Mouse (Mus musculus): ENCODE measurements around the gene Faap100. TPM values are rescaled to one million over a fixed set of nuclear protein-coding genes. Genes with fewer than 3 reads are reported as not detected.
A peak's percentile ranks its signal among the peaks of the same experiment; 100 is the strongest.

Gene Faap100
- total and polyA plus RNA-seq, 3 experiments: 7.7 to 17.7 (median 14.3) TPM

DNA sequence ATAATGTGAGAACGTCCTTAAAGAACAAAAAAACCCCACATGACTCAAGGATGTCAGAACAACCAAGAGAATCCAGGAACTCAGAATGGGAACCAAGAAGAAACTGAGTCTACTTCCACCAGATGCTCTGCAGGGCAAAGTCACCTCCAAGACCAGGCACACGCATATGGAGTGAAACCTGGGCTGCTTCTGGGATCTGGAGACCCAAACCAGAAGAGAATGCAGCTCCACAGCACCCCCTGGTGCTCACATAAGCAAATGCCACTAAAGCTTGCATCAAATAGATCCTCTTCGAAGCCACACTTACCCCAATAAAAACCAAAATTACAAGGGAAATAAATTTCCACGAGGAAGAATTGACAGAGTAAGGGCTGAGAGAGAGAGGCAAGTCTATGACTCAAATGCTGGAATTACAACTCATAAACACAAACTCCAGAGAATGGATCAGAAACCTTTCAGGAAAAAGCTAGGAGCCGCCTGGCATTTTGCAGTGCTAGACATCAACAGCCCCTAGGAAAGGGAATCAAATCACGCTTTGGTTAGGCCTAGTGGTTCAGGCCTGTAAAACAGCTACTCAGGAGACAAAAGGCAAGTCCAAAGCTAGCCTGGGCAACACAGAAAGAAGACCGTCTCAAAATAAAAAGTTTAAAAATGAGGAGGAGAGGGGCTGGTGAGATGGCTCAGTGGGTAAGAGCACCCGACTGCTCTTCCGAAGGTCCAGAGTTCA, 45.2 kb upstream of the Faap100 start:
- DNase-seq (ENCODE audit: extremely low read depth): peak; percentile 71
- in situ Hi-C loops (cut with MboI; ENCODE audit: low pct_ligation_motif_present, low pct_unique_long_range_greater_than_20kb, low sequenced_read_pairs): no loop called here
- no peak overlapping the region for H3K9ac ChIP-seq (ENCODE audit: insufficient read depth, low read depth)
- H3K79me2 ChIP-seq (replicated peaks; ENCODE audit: control insufficient read depth, extremely low read depth, insufficient read depth, poor library complexity, severe bottlenecking): peaks cover 17% of the 10 kb centered on the region
- dilution Hi-C loops (cut with MboI; ENCODE audit: extremely low pct_ligation_motif_present, extremely low pct_unique_long_range_greater_than_20kb, low sequenced_read_pairs): no loop called here
- H3K36me3 ChIP-seq (replicated peaks in 1 of 2; ENCODE audit: control insufficient read depth in 1 of 2, insufficient read depth in 1 of 2, low read length in 1 of 2): peaks cover 81 to 93% of the 10 kb centered on the region in 2 experiments
- H3K4me3 ChIP-seq (replicated peaks in 1 of 3; ENCODE audit: low read depth in 2 of 3, low read length in 2 of 3, poor library complexity in 1 of 3): no peak overlapping the region
- no peaks in the 10 kb centered on the region for H3K27me3 ChIP-seq (replicated peaks)
- no peak overlapping the region for H3K4me2 ChIP-seq (ENCODE audit: insufficient read depth, low read depth, poor library complexity, severe bottlenecking)
- H3K27ac ChIP-seq (ENCODE audit: insufficient read depth, low read depth): no peak overlapping the region
- TF ChIP-seq IRF4 (IDR thresholded peaks at IDR 0.05; ENCODE audit: low read depth, low read length): 0 out of 2 replicates have a peak, but pooled peaks have one; percentile 8
- TF ChIP-seq RAD21 (IDR thresholded peaks at IDR 0.05; ENCODE audit: low read depth, low read length): peak; percentile 57
- TF ChIP-seq CTCF (conservative IDR thresholded peaks at IDR 0.05 in 1 of 2, IDR thresholded peaks at IDR 0.05 in 1 of 2; ENCODE audit: low read depth in 2 of 2, low read length in 2 of 2): peak; percentile 85
- TF ChIP-seq RCOR1 (conservative IDR thresholded peaks at IDR 0.05; ENCODE audit: low read depth, low read length): no peak
- no peak for TF ChIP-seq CHD2 (IDR thresholded peaks at IDR 0.05; ENCODE audit: low read length)
- no peak for TF ChIP-seq JUN (IDR thresholded peaks at IDR 0.05; ENCODE audit: insufficient read depth, low read depth, low read length)
- H3K9me3 ChIP-seq (replicated peaks; ENCODE audit: low read length): no peaks in the 10 kb centered on the region
- H3K4me1 ChIP-seq (ENCODE audit: control insufficient read depth in 1 of 2, insufficient read depth in 2 of 2): peaks cover 4 to 14% of the 10 kb centered on the region in 2 experiments; a peak in 3 of 4 replicates

GRCm38 (mm10) chr11:120422651-120423568, 44.3 kb upstream of the Faap100 start:
- no peak overlapping the region for H3K4me2 ChIP-seq (ENCODE audit: insufficient read depth, low read depth, poor library complexity, severe bottlenecking)
- no peak overlapping the region for H3K27ac ChIP-seq (ENCODE audit: insufficient read depth, low read depth)
- H3K9me3 ChIP-seq (replicated peaks; ENCODE audit: low read length): no peaks in the 10 kb centered on the region
- H3K9ac ChIP-seq (ENCODE audit: insufficient read depth, low read depth): no peak overlapping the region
- H3K79me2 ChIP-seq (replicated peaks; ENCODE audit: control insufficient read depth, extremely low read depth, insufficient read depth, poor library complexity, severe bottlenecking): peaks cover 16% of the 10 kb centered on the region
- H3K27me3 ChIP-seq (replicated peaks): no peaks in the 10 kb centered on the region
- peaks cover 81 to 93% of the 10 kb centered on the region in 2 experiments for H3K36me3 ChIP-seq (replicated peaks in 1 of 2; ENCODE audit: control insufficient read depth in 1 of 2, insufficient read depth in 1 of 2, low read length in 1 of 2)
- H3K4me1 ChIP-seq (ENCODE audit: control insufficient read depth in 1 of 2, insufficient read depth in 2 of 2): peaks cover 4 to 14% of the 10 kb centered on the region in 2 experiments; a peak in 3 of 4 replicates
- DNase-seq (ENCODE audit: extremely low read depth): no peak
- no peak overlapping the region for H3K4me3 ChIP-seq (replicated peaks in 1 of 3; ENCODE audit: low read depth in 2 of 3, low read length in 2 of 3, poor library complexity in 1 of 3)
- dilution Hi-C loops (cut with MboI; ENCODE audit: extremely low pct_ligation_motif_present, extremely low pct_unique_long_range_greater_than_20kb, low sequenced_read_pairs): no loop called here
- no peak for TF ChIP-seq MEF2A (IDR thresholded peaks at IDR 0.05; ENCODE audit: borderline replicate concordance, low read depth, low read length)
- TF ChIP-seq CTCF (conservative IDR thresholded peaks at IDR 0.05 in 1 of 2, IDR thresholded peaks at IDR 0.05 in 1 of 2; ENCODE audit: low read depth in 2 of 2, low read length in 2 of 2): no peak
- no peak for TF ChIP-seq SIN3A (IDR thresholded peaks at IDR 0.05; ENCODE audit: low read length)
- no peak for TF ChIP-seq SMC3 (IDR thresholded peaks at IDR 0.05; ENCODE audit: low read depth, low read length)
- no peak for TF ChIP-seq POLR2AphosphoS2 (IDR thresholded peaks at IDR 0.05; ENCODE audit: low read depth, low read length)
- TF ChIP-seq TBP (conservative IDR thresholded peaks at IDR 0.05; ENCODE audit: low read depth, low read length): no peak
- TF ChIP-seq ZKSCAN1 (IDR thresholded peaks at IDR 0.05; ENCODE audit: borderline replicate concordance, low read depth, low read length): no peak
- TF ChIP-seq RAD21 (IDR thresholded peaks at IDR 0.05; ENCODE audit: low read depth, low read length): no peak
- no peak for TF ChIP-seq ZNF384 (IDR thresholded peaks at IDR 0.05; ENCODE audit: low read depth, low read length)
- no peak for TF ChIP-seq MXI1 (IDR thresholded peaks at IDR 0.05; ENCODE audit: low read depth, low read length)
- TF ChIP-seq CHD2 (IDR thresholded peaks at IDR 0.05; ENCODE audit: low read length): no peak
- TF ChIP-seq RCOR1 (conservative IDR thresholded peaks at IDR 0.05; ENCODE audit: low read depth, low read length): no peak
- TF ChIP-seq CHD1 (IDR thresholded peaks at IDR 0.05; ENCODE audit: low read depth, low read length): no peak
- no peak for TF ChIP-seq MYC (IDR thresholded peaks at IDR 0.05; ENCODE audit: low read depth, low read length)
- no peak for TF ChIP-seq EP300 (IDR thresholded peaks at IDR 0.05; ENCODE audit: low read length)
- no peak for TF ChIP-seq BHLHE40 (IDR thresholded peaks at IDR 0.05; ENCODE audit: low read depth, low read length)
- no peak for TF ChIP-seq ETS1 (conservative IDR thresholded peaks at IDR 0.05; ENCODE audit: low read depth, low read length)
- in situ Hi-C loops (cut with MboI; ENCODE audit: low pct_ligation_motif_present, low pct_unique_long_range_greater_than_20kb, low sequenced_read_pairs): no loop called here
